Mouse (Mus musculus) cerebellum, adult 2 months (tissue): ENCODE measurements around the gene Scrn1. TPM values are rescaled to one million over a fixed set of nuclear protein-coding genes. Genes with fewer than 3 reads are reported as not detected.
A peak's percentile ranks its signal among the peaks of the same experiment; 100 is the strongest.

Experiments
- DNase-seq, 2 experiments: peaks; one replicate each; pipeline ENCODE4 v3.0.0; 2021
- H3K27ac ChIP-seq: fragments of 200-500 bp; 2 replicates; pipeline ENCODE4 v1.5.1; 2012; ENCODE audit warnings: low read length, control low read depth, inconsistent platforms; ENCODE audit not compliant: insufficient read depth
- H3K27me3 ChIP-seq: fragments of 200-500 bp; 2 replicates; pipeline ENCODE4 v1.6.1; 2012; ENCODE audit warnings: inconsistent platforms, mild to moderate bottlenecking, low read length, moderate library complexity; ENCODE audit not compliant: control insufficient read depth, insufficient read depth
- H3K4me1 ChIP-seq: fragments of 200-500 bp; 2 replicates; pipeline ENCODE4 v1.6.1; 2011; ENCODE audit warnings: low read length; ENCODE audit not compliant: control insufficient read depth, insufficient read depth
- H3K4me3 ChIP-seq: fragments of 200-500 bp; replicated peaks from 2 replicates; pipeline ENCODE3; 2011; ENCODE audit warnings: mild to moderate bottlenecking, low read depth, low read length, control low read depth; ENCODE audit not compliant: insufficient read depth
- CTCF ChIP-seq: fragments of 200-500 bp; IDR thresholded peaks from 2 replicates; pipeline ENCODE4 v1.5.1; 2011; ENCODE audit warnings: low read depth, mild to moderate bottlenecking, control low read depth, low read length, moderate library complexity, borderline replicate concordance; ENCODE audit not compliant: insufficient read depth
- POLR2A ChIP-seq: fragments of 200-500 bp; IDR thresholded peaks from 2 replicates; pipeline ENCODE4 v1.6.1; 2011; ENCODE audit warnings: low read length, control low read depth, borderline replicate concordance; ENCODE audit not compliant: insufficient read depth
- WGBS: fragments of 180-500 bp; shearing (Covaris S2); methylation state at CpG from one replicate; pipeline ENCODE4 v1.1.7; 2018; 5-methylcytosine and 5-hydroxymethylcytosine counted together
- polyA plus RNA-seq: library from polyadenylated mRNA; depleted of rRNA; stranded (reverse); fragments of >200 nt; gene quantifications from 2 replicates; pipeline ENCODE4 v1.2.3, GENCODE M21; 2012; rRNA removed

The Scrn1 gene
- polyA plus RNA-seq, 1 experiment = 132 TPM

DNA sequence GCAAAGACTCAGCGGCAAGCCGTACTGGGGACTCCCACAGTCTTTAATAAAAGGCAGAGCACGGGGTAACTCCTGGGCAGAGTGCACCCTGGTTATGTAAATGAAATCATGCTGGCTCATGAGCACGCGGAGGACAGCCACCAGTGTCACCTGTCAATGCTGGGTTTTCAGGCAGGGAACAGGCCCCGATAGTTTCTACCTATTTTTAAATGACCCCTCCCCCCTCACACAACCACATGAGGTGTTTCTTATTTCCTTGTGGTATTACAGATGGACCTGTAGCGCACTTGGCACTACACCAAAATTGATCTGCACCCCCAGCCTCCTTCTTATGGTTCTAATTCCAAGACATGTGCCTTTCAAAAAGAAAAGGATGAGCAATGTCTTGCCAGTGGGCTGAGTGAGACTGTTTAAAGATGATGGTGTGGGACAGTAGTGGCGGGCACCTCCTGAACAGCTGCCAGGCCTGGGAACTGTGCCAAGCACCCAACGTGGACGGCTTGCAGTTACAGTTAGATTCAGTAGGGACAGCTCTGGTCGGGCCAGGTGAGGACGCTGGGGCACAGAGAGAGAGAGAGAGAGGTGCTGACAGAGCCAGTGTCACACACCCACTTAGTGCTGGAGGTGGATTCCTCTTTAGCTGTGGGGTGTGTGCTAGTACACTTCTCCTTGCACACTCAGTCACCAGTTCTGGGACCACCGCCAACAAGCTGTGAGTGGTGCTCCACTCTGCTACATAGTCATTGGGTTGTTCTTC is 105.2 kb downstream of the Scrn1 start:
- Histone ChIP-seq H3K4me3 (no peak overlapping the region), H3K4me1 (peaks cover 47% of the 10 kb centered on the region), H3K27me3 (no peaks in the 10 kb centered on the region), H3K27ac (no peak overlapping the region)
- peak; percentile 56 to 66 for DNase-seq
- WGBS = 19% methylated on average over 13 of the region's 13 CpGs
- no peak for TF ChIP-seq CTCF
- no peak for TF ChIP-seq POLR2A

DNA sequence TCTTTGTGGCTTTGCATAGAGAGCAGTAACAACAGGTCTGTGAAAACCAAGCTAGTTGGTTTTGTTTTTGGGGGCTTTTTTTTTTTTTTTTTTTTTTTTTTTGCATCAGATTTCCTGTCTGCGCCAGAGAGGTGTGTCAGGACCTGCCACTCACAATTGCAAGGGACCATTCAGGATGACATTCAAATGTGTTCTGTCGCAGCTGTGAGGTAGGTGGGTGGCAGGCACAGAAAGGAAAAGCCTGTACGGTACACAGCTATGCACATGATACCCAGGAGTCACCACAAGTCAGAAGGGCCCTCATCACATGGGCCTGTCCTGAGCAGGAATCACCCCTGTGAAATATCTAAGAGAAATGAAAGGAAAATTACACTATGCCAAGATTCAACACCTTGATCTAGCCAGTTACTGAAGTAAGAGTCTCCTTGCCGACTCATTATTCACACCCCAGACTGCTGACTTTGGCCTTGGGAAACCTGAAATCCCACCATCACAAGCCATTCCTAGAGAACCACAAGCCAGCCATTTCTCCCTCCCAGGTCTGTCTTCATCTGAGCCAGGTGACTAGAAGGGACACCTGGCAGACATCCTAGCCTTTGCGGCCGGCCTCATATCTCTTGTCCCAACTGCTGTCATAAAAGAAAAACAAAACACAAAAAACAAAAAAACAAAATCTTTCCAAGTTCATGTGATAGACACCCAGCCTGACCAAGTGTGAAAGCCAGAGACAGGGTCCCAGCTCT is 105.9 kb downstream of the Scrn1 start:
- Histone ChIP-seq H3K27me3 (no peaks in the 10 kb centered on the region), H3K4me3 (no peak overlapping the region), H3K27ac (no peak overlapping the region), H3K4me1 (peaks cover 47% of the 10 kb centered on the region)
- peak; percentile 52 to 60 for DNase-seq
- TF ChIP-seq POLR2A = no peak
- no peak for TF ChIP-seq CTCF
- WGBS = 45% methylated on average over 6 of the region's 6 CpGs

DNA sequence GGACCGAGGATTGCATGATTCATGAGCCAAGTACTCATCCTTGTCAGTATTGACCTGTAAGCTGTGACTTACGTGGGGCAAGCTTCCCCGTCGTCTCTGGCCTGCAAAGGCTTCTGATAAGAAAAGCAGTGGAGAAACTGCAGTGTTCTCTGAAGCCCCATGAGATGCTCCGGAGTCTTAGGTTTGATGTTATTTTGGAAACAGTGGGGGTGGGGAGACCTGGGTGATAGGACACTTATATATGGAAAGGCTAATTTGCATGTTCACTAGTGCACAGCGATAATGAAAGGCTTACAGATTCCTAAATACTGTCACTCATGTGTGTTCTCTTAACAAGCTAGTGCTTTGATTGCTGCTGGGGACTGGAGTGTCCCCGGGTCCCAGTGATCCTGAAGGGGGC is 106.6 kb downstream of the Scrn1 start:
- 73% methylated on average over 7 of the region's 7 CpGs for WGBS
- H3K27me3 ChIP-seq = no peaks in the 10 kb centered on the region
- H3K27ac ChIP-seq = no peak overlapping the region
- no peak for TF ChIP-seq CTCF
- no peak for TF ChIP-seq POLR2A
- H3K4me1 ChIP-seq = peaks cover 47% of the 10 kb centered on the region
- DNase-seq = no peak
- H3K4me3 ChIP-seq = no peak overlapping the region

Other genes with a start within 250 kb of the Scrn1 start
- 1.9 and 2.7 TPM in 2 replicates for gene Prr15, start 240.7 kb downstream of the Scrn1 start, polyA plus RNA-seq
- 19.7 and 21.6 TPM in 2 replicates for gene Wipf3, start 136.9 kb downstream of the Scrn1 start, polyA plus RNA-seq
- gene Plekha8, start 28.6 kb upstream of the Scrn1 start, polyA plus RNA-seq = 11.8 and 12.1 TPM in 2 replicates
- gene Fkbp14, start 30.8 kb upstream of the Scrn1 start, polyA plus RNA-seq = 14.8 and 15.7 TPM in 2 replicates
- 39.8 and 41.2 TPM in 2 replicates for gene Mturn, start 115.1 kb upstream of the Scrn1 start, polyA plus RNA-seq